Mouse (Mus musculus) c-Kit-positive CD71-positive TER-119-negative erythroid progenitor cells, embryonic 14.5 days (primary cell): ENCODE results near the gene Tnpo3.
A peak's percentile ranks its signal among the peaks of the same experiment; 100 is the strongest.

ENCODE experiments used
- DNase-seq: peaks from one replicate; pipeline ENCODE4 v3.0.0-alpha.2; 2013; ENCODE audit warnings: low read depth

Gene Tnpo3

DNA sequence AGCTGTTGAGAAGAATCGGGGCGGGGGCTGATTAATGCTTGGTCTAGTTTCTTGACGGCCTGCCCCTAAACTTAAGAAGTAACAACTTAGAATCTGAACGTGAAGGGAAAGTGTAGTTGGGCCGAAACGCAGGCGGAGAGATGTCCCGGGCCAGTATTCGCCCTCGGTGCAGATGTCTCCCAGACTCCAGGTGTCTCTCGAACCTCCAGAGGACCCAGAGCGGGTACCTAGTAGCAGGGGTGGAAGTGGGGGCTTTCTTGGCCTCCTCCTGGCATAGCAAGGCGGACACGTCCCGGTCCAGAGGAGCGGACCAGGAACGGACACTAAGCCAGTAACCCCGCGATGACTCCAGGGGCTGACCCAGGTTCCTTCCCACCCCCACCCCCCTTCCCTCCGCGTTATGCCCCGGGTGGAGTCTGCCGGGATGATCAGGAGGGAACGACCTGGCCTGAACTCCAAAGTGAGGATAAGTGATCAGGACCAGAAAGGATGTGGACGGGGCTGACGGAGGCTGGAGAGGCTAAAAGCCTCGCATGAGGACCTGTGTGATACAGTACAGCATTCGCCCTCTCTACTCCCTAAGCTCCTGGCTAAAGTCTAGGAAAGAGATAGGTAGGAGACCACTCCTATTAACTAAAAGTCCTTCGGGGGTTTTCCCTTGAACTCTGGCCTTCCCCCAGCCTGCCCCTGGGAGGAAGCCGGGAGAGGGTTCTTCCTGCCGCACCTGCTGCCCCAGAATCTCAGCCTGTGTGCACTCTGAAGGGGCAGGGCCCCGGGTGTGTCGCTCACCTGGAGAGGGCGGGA lies 82.1 kb downstream of the Tnpo3 start:
- DNase-seq = no peak

DNA sequence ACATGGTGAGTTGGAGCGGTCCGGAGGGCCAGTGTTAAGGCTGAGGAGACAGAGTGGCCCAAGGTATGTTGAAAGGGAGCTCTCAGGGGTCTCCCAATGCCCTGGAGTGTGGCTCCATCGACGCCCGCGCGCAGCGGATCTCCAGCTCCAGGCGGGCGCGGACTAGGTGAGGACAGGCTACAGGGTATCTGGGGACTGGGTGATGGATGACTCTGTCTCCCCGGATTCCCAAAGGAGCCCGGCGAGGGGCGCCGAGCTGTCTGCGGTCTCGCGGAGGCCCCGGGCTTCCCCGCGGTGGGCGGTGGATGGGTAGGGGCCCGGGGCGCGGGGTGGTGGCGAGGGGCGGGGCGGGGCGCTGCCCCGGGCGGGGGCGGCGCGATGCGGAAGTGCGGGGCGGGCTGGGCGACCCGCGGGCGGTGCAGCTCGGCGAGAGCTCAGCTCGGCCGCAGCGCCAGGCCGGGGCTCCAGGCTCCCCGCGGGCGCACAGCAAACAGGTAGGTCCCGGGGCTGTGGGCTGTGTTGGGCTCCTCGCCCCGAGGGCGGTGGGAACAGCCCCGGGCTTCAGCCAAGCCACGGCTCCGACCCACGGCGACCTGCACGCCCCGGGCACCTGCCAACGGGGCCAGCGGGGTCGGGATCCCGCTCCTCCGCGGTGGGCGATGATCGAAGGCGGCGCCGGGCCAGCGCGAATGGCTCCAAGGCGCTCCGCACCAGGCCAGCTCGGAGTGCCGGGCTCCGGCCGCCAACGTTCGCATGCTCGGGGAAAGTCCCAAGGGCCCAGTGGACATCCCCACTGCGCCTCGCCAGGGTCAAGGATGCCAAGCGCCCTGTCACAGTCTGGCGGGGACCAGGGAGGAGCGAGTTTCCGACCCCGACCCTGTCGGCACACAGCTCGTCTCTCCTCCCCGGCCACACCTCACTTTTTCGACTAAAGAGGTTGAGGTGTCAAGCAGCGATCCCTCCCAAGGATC lies 83.1 kb downstream of the Tnpo3 start, which contains the start of gene Irf5:
Gene Irf5, plus strand, starts transcription at position 345 of the 971 bp plus-strand sequence.
- no peak for DNase-seq

DNA sequence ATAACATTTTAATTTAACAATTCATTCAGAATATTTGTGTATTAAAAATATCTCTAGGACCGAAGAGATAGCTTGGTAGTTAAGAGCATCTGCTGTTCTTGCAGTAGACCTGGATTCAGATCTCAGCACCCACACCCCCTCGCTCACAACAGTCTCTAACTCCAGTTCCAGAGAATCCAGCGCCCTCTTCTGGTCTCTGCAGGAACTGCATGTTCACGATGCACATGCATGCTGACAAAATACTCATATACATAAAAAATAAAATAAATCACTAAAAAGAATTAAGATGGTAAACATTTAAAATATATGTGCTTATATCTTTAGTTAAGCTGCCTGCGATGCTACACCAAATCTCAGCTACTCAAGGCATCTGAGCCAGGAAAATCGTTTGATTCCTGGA lies 84.4 kb downstream of the Tnpo3 start:
- peak; percentile 24 for DNase-seq

DNA sequence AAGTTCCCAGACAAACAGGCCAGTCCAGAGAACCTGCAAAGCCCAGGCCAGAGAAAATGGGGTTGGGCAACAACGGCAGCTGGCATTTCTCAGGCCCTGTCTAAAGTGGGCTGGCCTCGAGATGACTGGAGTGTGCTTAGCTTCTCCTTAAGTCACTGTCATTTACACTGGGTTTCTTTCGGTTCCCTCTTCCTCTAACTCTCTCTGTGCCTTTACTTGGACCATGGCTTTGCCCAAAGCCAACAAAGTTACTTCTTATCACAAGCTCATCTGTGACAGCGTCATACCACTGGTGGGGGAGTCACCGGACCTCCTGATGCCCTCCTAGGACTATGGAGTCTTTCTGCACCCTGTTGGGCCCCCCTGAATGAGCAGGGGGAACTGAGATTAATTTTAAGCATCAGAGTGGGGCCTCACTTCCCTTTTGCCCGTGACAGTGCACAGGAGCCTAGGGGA lies 85.6 kb downstream of the Tnpo3 start:
- no peak for DNase-seq

DNA sequence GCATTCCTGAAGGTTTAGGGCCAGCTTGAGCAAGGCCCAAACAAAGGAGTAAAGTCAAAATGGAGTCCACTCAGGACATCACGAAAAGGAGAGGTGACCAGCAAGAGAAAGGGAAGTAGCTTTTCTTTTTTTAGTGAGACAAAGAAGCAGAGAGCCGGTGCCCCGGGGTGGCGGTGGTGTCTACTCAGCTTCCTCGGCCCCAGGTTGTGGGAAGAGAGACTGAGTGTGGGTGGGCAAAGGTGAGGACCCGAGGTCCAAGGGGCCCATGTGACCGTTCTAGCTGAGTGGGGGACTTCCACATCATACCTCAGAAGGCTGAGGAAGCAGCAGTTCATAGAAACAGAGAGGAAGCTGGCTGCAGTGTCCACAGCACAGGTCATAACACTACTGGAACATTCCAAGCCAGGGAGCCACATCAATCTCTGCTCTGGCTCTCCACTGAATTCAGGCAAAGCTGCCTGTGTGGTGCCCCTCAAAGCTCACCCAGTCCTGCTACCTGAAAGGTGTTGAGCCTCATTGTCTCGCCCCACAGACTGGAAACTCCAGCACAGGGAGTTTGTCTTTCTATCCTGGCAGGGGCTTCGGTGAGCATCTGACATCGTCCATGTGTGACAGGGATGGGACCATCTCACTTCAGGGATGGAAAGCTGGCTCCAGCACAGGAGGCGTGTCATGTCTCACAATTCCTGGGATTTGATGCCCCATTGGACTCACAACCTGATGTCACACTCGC lies 86.2 kb downstream of the Tnpo3 start:
- DNase-seq = no peak

DNA sequence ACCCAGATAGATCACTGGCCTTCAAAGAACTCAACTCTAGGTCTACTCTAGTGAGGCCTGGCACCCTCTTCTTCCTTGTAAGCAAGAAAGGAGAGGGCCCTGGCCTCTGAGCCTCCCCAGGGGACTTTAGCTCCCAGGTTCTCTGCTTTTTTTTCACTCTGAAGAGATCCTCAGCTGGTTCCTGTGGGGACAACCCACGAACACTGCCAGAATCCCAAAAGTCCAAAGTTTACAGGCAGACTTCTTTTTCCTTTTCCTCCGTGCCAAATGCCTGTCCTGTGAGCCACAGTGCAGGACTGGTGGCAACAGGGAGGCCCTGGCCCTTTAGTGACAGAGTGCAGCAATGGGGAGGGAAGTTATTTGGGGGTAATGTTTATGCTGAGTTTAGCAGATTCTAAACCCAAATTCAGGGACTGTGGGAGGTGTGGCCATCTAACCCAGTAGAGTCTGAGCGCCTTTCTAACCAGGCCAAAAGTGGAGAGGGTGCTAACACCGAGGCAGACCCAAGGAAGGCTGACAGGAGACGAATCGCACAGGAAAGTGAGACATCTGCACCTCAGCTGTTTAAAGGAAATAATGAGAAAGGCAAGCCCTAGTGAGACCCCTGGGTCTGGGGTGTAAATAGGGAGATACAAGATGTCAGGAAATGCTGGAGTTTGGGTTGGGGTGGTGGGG lies 86.9 kb downstream of the Tnpo3 start:
- DNase-seq = no peak

DNA sequence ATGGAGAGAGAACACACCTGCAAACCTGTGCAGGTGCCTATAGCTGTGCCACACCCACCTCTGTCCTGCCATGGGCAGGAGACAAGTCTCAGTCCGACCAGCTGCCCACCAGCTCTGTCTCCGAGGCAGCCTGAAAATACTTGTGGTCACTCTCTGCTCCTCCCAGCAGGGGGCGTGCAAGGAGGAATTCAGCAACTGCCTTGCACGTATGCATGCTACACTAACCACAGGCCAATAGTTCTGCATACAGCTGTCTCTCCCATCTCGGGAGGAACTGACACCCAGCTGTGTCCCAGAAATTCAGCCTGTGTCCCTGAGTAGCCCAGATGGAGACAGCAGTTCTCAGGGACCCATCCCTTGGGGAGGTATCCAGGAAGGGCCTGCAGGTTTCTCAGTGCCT lies 92.5 kb downstream of the Tnpo3 start:
- peak; percentile 50 for DNase-seq

DNA sequence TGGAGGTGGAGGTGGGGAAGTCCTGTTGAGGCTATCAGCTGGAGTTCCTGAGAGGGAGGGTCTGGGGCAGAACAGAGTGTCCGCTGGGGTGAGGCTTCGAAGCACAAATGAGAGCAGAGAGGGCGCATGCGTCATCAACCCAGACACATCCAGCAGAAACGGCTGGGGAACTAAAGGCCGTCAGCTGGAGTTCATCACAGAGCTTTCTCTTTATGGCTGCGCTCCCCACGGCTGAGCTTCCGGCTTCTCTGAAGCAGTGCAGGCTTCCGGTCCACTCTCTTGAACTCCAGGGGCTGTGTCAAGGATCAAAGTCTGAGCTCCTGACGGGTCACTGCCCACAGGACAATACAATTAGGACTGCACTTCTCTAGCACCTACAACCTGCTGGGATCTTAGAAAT lies 96.4 kb downstream of the Tnpo3 start:
- no peak for DNase-seq

DNA sequence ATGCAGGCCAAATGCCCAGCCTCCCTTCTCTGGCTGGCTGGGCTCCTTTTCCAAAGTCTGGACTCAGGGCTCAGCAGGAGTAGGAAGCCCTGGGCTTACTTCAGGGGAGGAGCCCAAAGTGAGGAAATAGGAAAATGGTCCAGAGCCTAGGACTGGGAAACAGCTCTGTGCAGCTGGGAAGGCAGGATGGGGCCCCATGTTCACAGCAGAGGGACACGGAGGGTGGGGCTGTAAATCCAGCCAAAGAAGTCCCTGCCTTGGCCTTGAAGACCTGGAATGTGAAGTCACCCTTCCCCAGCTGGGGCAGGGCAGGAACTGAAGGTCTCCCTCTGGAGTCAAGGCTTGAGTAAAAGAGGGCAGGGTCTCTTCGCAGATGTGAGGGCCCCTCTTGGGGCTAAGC lies 100.6 kb downstream of the Tnpo3 start:
- DNase-seq = no peak

DNA sequence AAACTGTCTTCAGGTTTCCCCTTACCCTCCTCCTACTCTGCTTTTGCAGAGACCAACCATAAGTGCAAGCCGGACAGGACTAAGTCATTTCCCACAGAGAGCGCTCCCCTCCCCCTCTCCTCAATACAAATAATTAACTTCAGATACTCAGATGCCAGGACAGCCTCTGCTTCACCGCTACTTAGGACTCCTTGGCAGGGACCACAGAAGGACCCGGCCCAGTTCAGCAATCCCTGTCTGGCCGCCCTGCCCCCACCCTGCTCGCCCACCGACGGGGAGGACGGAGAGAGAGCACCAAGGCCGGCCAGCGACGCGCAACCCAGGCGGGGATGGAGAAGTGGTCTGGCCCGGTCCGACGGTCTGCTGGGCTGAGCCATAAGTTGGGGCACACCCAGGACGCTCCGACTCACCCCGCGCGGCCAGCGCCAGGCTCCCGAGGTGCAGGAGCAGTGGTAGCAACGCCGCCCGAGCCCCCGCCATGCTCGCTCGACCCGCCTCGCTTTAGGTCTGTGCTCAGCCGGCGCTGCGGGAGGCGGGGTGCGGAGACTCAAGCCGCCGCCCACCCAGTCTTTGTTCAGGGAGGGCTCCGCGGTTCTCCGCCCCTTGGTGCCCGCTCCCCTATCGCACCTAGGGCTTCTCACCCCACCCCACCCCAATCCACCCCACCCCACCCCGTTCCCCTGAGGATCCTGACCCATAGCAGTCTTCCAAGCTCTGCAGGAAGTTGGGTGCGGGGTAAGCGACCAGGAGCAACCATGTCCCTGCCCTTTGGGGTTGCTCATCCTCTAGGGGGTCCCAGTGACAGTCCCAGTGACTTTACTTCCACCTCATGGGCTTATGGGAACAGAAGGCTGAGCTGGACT lies 102.0 kb downstream of the Tnpo3 start, which contains the start of gene Kcp:
Gene Kcp, minus strand, starts transcription at position 506 of the 863 bp plus-strand sequence.
- DNase-seq = no peak

DNA sequence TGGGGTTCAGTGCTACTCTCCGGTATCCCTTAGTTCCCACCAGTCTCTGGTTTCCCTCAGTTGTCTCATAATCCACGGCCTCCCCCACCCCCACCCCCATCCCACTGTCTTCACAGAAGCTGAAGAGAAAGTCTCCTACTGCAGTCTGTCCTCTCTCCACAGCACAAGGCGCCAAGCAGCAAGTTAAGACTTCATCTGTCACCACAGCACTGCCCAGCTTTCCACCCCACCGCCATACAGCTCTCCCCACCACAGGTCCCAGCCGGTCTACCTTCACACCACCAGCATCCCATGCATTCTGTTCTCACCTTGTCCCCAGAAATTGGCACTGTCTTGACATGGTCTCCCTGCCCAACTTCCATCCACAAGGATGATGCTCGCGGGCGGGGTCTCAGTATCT lies 102.9 kb downstream of the Tnpo3 start:
- no peak for DNase-seq

DNA sequence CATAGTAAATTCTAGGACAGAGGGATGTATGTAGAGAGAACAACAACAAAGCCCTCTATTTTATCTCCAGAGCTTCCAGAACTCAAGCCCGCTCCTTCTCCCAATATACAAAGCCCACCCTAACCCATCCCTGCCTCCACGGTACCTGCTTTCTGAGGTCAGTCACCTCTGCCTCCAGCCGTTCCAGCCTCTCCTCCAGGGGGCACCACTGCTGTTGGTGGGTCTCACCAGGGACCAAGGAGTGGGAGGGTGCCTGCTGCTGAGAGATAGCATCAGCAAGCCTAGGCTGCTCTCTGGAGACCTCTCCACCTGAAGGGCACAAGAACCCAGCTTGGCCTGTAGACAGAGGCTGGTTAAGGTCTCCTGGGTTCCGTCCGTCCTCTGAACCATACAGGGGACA lies 104.2 kb downstream of the Tnpo3 start:
- no peak for DNase-seq

DNA sequence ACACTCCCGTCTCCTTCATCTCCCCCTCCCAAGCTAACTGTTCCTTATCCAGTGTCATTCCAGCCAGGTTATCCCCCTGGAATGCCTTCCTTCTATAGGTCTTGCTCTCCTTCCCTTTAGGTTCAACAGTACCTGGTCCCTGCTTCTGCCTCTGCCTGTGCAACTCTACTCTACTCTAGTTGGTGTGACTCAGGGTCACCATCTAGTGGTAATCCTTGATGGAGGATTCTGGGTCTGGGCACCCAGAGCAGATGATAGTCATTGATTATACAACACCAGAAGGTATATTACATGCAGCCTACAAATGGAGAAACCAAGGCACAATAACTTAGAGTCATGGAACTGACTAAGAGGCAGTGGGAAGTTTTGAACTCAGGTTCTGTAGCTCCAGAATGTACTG lies 108.1 kb downstream of the Tnpo3 start:
- DNase-seq = no peak

DNA sequence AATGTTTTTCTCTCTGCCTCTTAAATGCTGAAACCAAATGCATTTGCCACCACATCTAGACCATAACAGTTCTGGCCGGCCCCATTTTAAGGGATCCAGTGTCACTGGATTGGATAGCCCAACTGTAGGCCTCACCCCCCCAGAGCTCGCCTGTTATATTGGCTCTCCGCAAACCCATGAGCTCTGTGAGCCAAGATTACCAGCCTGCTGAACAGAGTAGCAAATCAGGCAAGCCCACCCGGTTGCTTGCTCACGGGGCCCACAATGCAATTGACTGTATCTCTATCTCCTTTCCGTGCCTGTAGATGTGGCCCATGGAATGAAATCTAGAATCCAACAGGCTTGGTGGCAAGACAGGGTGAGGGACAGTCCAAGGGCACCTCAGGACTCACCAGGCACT lies 108.9 kb downstream of the Tnpo3 start:
- DNase-seq = no peak

DNA sequence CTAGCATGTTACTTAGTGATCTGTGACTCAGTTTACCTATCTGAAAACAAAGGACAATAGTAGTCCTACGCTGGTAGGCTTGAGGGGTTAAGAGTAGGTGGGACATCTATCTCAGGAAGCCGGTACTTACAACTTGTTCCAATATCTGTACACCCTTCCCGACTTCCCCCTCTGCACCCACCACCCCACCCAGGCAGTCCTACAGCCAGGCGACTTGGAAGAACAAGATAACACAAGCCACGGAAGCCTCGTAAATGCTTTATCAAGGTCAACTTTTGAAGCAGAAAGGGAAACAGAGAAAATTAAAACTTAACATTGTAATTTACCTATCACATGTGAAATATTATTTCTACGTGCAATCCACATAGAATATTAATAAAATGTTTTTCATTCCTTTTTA lies 109.5 kb downstream of the Tnpo3 start:
- DNase-seq = no peak

DNA sequence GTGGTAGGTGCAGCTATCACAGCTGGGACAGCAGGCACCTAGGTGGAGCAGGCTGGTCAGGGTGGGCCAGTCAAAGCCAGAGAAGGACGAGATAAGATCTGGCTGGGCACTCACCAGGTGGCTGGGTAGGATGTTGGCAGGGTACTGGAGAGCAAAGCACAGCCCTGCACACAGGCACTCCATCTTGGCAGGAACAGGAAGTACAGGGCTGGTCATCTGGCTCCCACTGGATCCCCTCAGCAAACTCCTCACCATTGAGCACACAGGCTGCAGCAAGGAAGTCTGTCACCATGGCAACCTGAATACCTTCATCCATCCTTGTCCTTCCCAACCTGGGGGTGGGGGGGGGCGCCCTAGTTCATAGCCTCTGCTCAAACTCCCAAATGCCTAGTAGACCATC lies 111.9 kb downstream of the Tnpo3 start:
- DNase-seq = no peak

DNA sequence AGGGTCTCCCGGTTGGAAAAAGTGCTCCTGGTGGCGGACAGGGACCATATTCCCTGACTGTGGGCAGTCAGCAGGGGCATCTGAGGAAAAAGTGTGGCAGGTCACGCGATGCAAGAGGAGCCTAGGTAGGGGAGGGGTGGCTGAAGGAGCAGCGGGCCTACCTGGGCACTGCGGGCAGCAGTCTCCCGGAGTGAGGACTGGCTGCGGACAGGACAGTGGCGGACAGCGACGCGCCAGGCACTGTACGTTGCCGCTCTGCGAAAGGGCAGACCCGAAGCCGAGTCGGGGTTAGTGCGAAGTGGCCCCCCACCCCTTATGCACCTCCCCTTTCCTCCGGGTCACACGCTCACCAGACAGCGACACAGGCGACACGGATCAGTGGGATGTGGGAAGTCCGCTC lies 113.4 kb downstream of the Tnpo3 start:
- no peak for DNase-seq

DNA sequence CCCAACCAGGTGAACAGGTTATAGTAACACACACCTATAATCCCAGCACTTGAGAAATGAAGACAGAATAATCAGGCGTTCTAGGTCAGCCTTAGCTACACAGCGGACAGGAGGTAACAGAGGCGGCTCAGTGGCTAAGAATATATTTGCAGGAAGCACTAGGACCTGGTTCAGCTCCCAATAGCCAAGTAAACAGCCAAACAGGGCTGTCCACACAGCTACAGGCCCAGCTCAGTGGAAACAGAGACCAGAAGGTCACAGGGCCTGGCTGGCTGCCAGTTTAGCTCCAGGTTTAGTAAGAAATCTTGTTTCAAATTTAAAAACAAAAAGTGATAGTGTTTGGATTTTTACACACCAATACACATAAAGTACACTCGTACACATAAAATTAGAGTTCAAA lies 115.6 kb downstream of the Tnpo3 start:
- DNase-seq = no peak
